Mouse (Mus musculus) midbrain, embryonic 16.5 days (tissue): ENCODE results near the gene Kidins220. TPM values are rescaled to one million over a fixed set of nuclear protein-coding genes. Genes with fewer than 3 reads are reported as not detected.

Experiments used
- ATAC-seq: fragments of 200-750 bp; cut with Nextera tagmentation; 2 replicates; pipeline ENCODE4 v1.8.0; 2017; ENCODE audit warnings: moderate TSS enrichment
- H3K27ac ChIP-seq: fragments of 300-500 bp; sonication (generic); 2 replicates; pipeline ENCODE4 v1.5.1; 2014; ENCODE audit warnings: mild to moderate bottlenecking, low read length, mixed read lengths
- H3K27me3 ChIP-seq: fragments of 300-500 bp; sonication (generic); 2 replicates; pipeline ENCODE4 v1.6.1; 2014; ENCODE audit warnings: low read depth, low read length, mixed read lengths; ENCODE audit not compliant: control insufficient read depth, insufficient read depth
- H3K36me3 ChIP-seq: fragments of 300-500 bp; sonication (generic); 2 replicates; pipeline ENCODE4 v1.6.1; 2014; ENCODE audit warnings: mild to moderate bottlenecking, low read length, moderate library complexity, mixed read lengths; ENCODE audit not compliant: control insufficient read depth, insufficient read depth
- H3K4me1 ChIP-seq: fragments of 300-500 bp; sonication (generic); 2 replicates; pipeline ENCODE4 v1.6.1; 2014; ENCODE audit warnings: mild to moderate bottlenecking, low read length, mixed read lengths; ENCODE audit not compliant: control insufficient read depth, insufficient read depth
- H3K4me2 ChIP-seq: fragments of 300-500 bp; sonication (generic); 2 replicates; pipeline ENCODE4 v1.6.1; 2014; ENCODE audit warnings: mild to moderate bottlenecking, low read length, mixed read lengths
- H3K4me3 ChIP-seq: fragments of 300-500 bp; sonication (generic); 2 replicates; pipeline ENCODE4 v1.5.1; 2014; ENCODE audit warnings: low read depth, mild to moderate bottlenecking, low read length, moderate library complexity, mixed read lengths
- H3K9ac ChIP-seq: fragments of 300-500 bp; sonication (generic); 2 replicates; pipeline ENCODE4 v1.6.1; 2014; ENCODE audit warnings: low read depth, low read length, mixed read lengths
- H3K9me3 ChIP-seq: fragments of 300-500 bp; sonication (generic); replicated peaks from 2 replicates; pipeline ENCODE4 v1.6.1; 2014; ENCODE audit warnings: mild to moderate bottlenecking, low read length, mixed read lengths; ENCODE audit not compliant: control insufficient read depth, poor library complexity, severe bottlenecking
- WGBS: fragments of 180-500 bp; shearing (Covaris S2); extraction: QIAGEN DNeasy Blood & Tissue Kit; methylation state at CpG from one replicate; pipeline ENCODE4 v1.1.7; 2014; 5-methylcytosine and 5-hydroxymethylcytosine counted together
- polyA plus RNA-seq: library from polyadenylated mRNA; unstranded; fragments of >200 nt; fragmentation: Nextera tagmentation; extraction: Ambion mirVana; gene quantifications from 2 replicates; pipeline ENCODE4 v1.2.1, GENCODE M21; 2015

The Kidins220 gene
- polyA plus RNA-seq, 1 experiment from 2014 or later: 172 TPM

DNA sequence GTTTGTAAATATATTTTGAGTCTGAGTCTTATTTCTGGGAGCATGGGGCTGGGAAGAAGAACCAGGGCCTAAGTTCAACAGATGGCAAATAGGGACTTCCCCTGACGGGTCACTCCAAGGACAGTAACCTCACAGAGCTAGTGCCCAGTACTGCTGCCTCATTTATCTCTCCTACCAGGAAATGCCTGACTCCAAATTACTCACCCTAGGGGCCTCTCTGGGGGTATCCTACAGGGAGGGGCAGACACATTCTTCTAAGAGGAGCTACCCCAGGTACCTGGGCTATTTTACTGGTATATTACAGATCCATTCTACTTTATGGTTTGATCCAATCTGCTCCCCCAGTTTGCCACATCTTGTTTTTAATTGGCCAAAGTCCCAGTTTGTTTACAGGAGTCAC lies 114.7 kb downstream of the Kidins220 start:
- Histone ChIP-seq H3K9ac (no peak overlapping the region), H3K27ac (no peak overlapping the region), H3K4me1 (peaks cover 19% of the 10 kb centered on the region), H3K4me2 (no peak overlapping the region), H3K27me3 (no peaks in the 10 kb centered on the region), H3K9me3 (no peaks in the 10 kb centered on the region), H3K36me3 (no peaks in the 10 kb centered on the region), H3K4me3 (no peak overlapping the region)
- no peak for ATAC-seq
- whole genome bisulfite sequencing: 87% methylated on average over 1 of the region's 1 CpGs

- Histone ChIP-seq H3K4me1 (peaks cover 29% of the 10 kb centered on the region), H3K9ac (peak overlapping the region; percentile 43; the same call in 1 of the 2 replicates), H3K27me3 (no peaks in the 10 kb centered on the region), H3K4me3 (peak overlapping the region; percentile 28), H3K4me2 (peak overlapping the region; percentile 65), H3K27ac (no peak overlapping the region), H3K9me3 (no peaks in the 10 kb centered on the region), H3K36me3 (no peaks in the 10 kb centered on the region)
- peak; percentile 57 for ATAC-seq
- WGBS: 8% methylated on average over 25 of the region's 25 CpGs
Measured at GRCm38 (mm10) chr12:25092027-25092704, 117.4 kb downstream of the Kidins220 start.

- Histone ChIP-seq H3K36me3 (no peaks in the 10 kb centered on the region), H3K4me3 (peak overlapping the region; percentile 28), H3K27ac (no peak overlapping the region), H3K9ac (peak overlapping the region; percentile 43; the same call in 1 of the 2 replicates), H3K27me3 (no peaks in the 10 kb centered on the region), H3K4me2 (peak overlapping the region; percentile 65), H3K9me3 (no peaks in the 10 kb centered on the region), H3K4me1 (peaks cover 36% of the 10 kb centered on the region)
- ATAC-seq: 0 out of 2 replicates have a peak, but pooled peaks have one; percentile 3
- WGBS: 4% methylated on average over 17 of the region's 17 CpGs
Measured at GRCm38 (mm10) chr12:25092751-25093211, 118.1 kb downstream of the Kidins220 start.

DNA sequence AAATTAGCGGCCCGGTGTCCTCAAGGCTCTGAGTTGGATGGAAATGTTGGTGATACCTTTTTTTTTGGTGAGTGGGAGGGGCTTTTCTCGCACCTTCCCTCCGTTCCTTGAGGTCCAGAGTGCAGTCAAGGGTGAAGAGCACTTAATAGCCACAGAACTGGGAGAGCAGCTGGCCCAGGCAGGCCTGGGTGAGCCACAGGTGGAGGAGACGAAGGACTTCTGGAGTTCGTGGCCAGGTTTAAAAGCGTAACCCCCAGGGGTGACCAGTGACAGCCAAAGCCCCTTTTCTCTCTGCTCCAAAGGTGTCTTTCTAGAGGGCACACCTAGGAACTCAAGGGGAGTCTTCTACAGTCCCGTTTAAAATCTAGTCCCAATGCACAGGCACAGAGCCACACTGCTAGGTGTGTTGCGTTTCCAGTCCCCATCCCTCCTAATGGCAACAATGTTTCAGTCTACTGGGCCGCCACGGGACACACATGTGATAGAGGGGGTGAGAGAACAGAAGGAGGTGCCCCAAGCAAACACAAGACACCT lies 118.6 kb downstream of the Kidins220 start:
- Histone ChIP-seq H3K36me3 (no peaks in the 10 kb centered on the region), H3K9ac (peak overlapping the region; percentile 43; the same call in 1 of the 2 replicates), H3K4me2 (peak overlapping the region; percentile 65), H3K27ac (no peak overlapping the region), H3K27me3 (no peaks in the 10 kb centered on the region), H3K4me1 (peaks cover 40% of the 10 kb centered on the region), H3K9me3 (no peaks in the 10 kb centered on the region), H3K4me3 (peak overlapping the region; percentile 28)
- WGBS: 17% methylated on average over 11 of the region's 11 CpGs
- ATAC-seq: no peak

GRCm38 (mm10) chr12:25094621-25095521 lies 120.1 kb downstream of the Kidins220 start:
- H3K4me1 ChIP-seq: peaks cover 45% of the 10 kb centered on the region

DNA sequence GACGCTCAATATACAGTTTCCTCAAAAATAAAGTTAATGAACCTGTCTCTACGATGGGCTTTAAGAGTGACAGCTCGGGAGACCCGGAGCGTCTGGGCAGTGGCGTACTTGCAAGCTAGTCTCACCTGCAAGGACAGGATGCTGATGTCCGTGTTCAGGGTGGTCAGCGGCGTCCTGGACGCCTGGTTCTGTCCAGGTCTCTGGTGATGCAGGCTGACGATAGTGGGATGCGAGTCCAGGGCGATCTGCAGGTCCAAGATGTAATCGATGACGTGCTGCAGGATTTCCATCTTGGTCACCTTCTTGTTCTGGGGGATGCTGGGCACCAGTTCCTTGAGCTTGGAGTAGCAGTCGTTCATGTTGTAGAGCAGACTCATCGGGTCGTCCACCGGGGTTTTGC lies 120.8 kb downstream of the Kidins220 start:
- ATAC-seq: peak; percentile 9
- WGBS: under 1% methylated on average over 19 of the region's 19 CpGs
- Histone ChIP-seq H3K27me3 (no peaks in the 10 kb centered on the region), H3K4me2 (peak overlapping the region; percentile 98), H3K4me3 (peak overlapping the region; percentile 55), H3K9me3 (no peaks in the 10 kb centered on the region), H3K27ac (peak overlapping the region; percentile 35), H3K4me1 (peaks cover 48% of the 10 kb centered on the region), H3K9ac (peak overlapping the region; percentile 71), H3K36me3 (no peaks in the 10 kb centered on the region)

More at GRCm38 (mm10) chr12:25094621-25095521, 120.1 kb downstream of the Kidins220 start:
- Histone ChIP-seq H3K4me3 (peak overlapping the region; percentile 55), H3K27me3 (no peaks in the 10 kb centered on the region), H3K4me2 (peak overlapping the region; percentile 98), H3K36me3 (no peaks in the 10 kb centered on the region), H3K27ac (peak overlapping the region; percentile 35), H3K9ac (peak overlapping the region; percentile 71), H3K9me3 (no peaks in the 10 kb centered on the region)
- WGBS: 1% methylated on average over 22 of the region's 22 CpGs
- ATAC-seq: no peak

- WGBS: under 1% methylated on average over 41 of the region's 41 CpGs
- peak; percentile 90 for ATAC-seq
- Histone ChIP-seq H3K4me3 (peak overlapping the region; percentile 55), H3K4me1 (peaks cover 52% of the 10 kb centered on the region), H3K9ac (peak overlapping the region; percentile 71), H3K27ac (peak overlapping the region; percentile 66), H3K4me2 (peak overlapping the region; percentile 98), H3K9me3 (no peaks in the 10 kb centered on the region), H3K27me3 (no peaks in the 10 kb centered on the region), H3K36me3 (no peaks in the 10 kb centered on the region)
Measured at GRCm38 (mm10) chr12:25095974-25096639, 121.4 kb downstream of the Kidins220 start.

GRCm38 (mm10) chr12:25096640-25097051 lies 121.9 kb downstream of the Kidins220 start:
- H3K4me1 ChIP-seq: peaks cover 54% of the 10 kb centered on the region
- under 1% methylated on average over 15 of the region's 15 CpGs for WGBS

More at GRCm38 (mm10) chr12:25096640-25097051, 121.9 kb downstream of the Kidins220 start:
- no peaks in the 10 kb centered on the region for H3K36me3 ChIP-seq
- peak overlapping the region; percentile 98 for H3K4me2 ChIP-seq
- no peaks in the 10 kb centered on the region for H3K27me3 ChIP-seq
- H3K27ac ChIP-seq: peak overlapping the region; percentile 66
- H3K9me3 ChIP-seq: no peaks in the 10 kb centered on the region
- H3K4me3 ChIP-seq: peak overlapping the region; percentile 55
- peak overlapping the region; percentile 60 for H3K9ac ChIP-seq
- no peak for ATAC-seq
